14 mouse cellular contexts compared by ENCODE assay signal in genomic region chr6:54538773-54539173, GRCm38 (mm10). TPM values are rescaled to one million over a fixed set of nuclear protein-coding genes. Genes with fewer than 3 reads are reported as not detected.
A peak's percentile ranks its signal among the peaks of the same experiment; 100 is the strongest.
DNase-seq lines count a peak whose midpoint lies in the region; ATAC-seq lines count a peak whose summit lies in the region.
"Had no signal": no experiment of that assay in that cellular context is flagged by ENCODE, and none has a peak within 500 bp of the region (broad histone marks: within the 10 kb centered on the region; RNA-seq: fewer than 3 reads in every experiment).

No protein-coding gene starts in this region.

- H3K36me3 ChIP-seq in kidney, embryonic 16.5 days (ENCODE audit: insufficient read depth, low read length): no peaks in the 10 kb centered on the region
- H3K36me3 ChIP-seq: embryonic facial prominence, embryonic 15.5 days; limb, embryonic 13.5 days had no signal

- no peak overlapping the region for H3K9ac ChIP-seq in kidney, embryonic 16.5 days (replicated peaks; ENCODE audit: low read length)
- H3K9ac ChIP-seq: embryonic facial prominence, embryonic 15.5 days; limb, embryonic 13.5 days had no signal

- ATAC-seq in kidney, embryonic 16.5 days (ENCODE audit: low FRiP score, low TSS enrichment): no peak
- ATAC-seq: lung, postnatal 0 days had no signal

- 22% methylated on average over 3 of the region's 3 CpGs for WGBS in kidney, embryonic 16.5 days

- no peak overlapping the region for H3K27ac ChIP-seq in kidney, embryonic 16.5 days (ENCODE audit: low read length)
- H3K27ac ChIP-seq: embryonic facial prominence, embryonic 15.5 days; limb, embryonic 13.5 days had no signal

- H3K9me3 ChIP-seq in kidney, embryonic 16.5 days (ENCODE audit: low read length): no peaks in the 10 kb centered on the region
- H3K9me3 ChIP-seq: embryonic facial prominence, embryonic 15.5 days; limb, embryonic 13.5 days had no signal

- H3K4me1 ChIP-seq in kidney, embryonic 16.5 days (ENCODE audit: insufficient read depth, low read length): 0 out of 2 replicates have a peak, but pooled peaks cover 8% of the 10 kb centered on the region

- intact Hi-C loops in left cerebral cortex, postnatal 14 days (cut with DNase I): no loop called here
- intact Hi-C loops in gastrocnemius, postnatal 36 days (cut with DNase I): no loop called here

- no peak overlapping the region for H3K4me2 ChIP-seq in kidney, embryonic 16.5 days (replicated peaks; ENCODE audit: low read depth, low read length)
- H3K4me2 ChIP-seq: embryonic facial prominence, embryonic 15.5 days; limb, embryonic 13.5 days had no signal

- peak; percentile 41 to 64 for DNase-seq in right cerebral cortex, postnatal 10 days (ENCODE audit: low spot score in 2 of 2)
- DNase-seq in right cerebral cortex, postnatal 14 days: no peak
- peak; percentile 51 for DNase-seq in embryo, embryonic 11 days
- peak; percentile 13 to 45 for DNase-seq in left cerebral cortex, postnatal 14 days (ENCODE audit: low spot score in 2 of 2)
- no peak for DNase-seq in T-cell, adult 2 months (ENCODE audit: low spot score)
- no peak for DNase-seq in gastrocnemius, postnatal 36 days
- DNase-seq: adrenal gland, postnatal 25 days; kidney, adult 9 months had no signal

- H3K27me3 ChIP-seq in kidney, embryonic 16.5 days (ENCODE audit: insufficient read depth, low read length): no peaks in the 10 kb centered on the region
- H3K27me3 ChIP-seq: embryonic facial prominence, embryonic 15.5 days; limb, embryonic 13.5 days had no signal

- H3K4me3 ChIP-seq in kidney, embryonic 16.5 days (ENCODE audit: low read length): no peak overlapping the region
- H3K4me3 ChIP-seq: embryonic facial prominence, embryonic 15.5 days; limb, embryonic 13.5 days; myocyte had no signal

RNA-seq across cellular contexts. Expression of gene Scrn1, which starts 27.5 kb away (rescaled TPM):
- total RNA-seq in left cerebral cortex, postnatal 14 days (2021): 100 to 1,000 TPM; 163 TPM
- total RNA-seq in gastrocnemius, postnatal 36 days (2021): 1 to 10 TPM; 2.6 to 3.2 TPM
- polyA plus RNA-seq in kidney, embryonic 16.5 days (2015; fragmentation: Nextera tagmentation; extraction: Ambion mirVana): 7.7 and 8.8 TPM in 2 replicates
- total RNA-seq: granulocyte monocyte progenitor cell, adult 5-6 weeks had no signal

RNA-seq across cellular contexts. Expression of gene Plekha8, which starts 56.1 kb away (rescaled TPM):
- total RNA-seq in left cerebral cortex, postnatal 14 days (2021): 1 to 10 TPM; 8.5 to 9.4 TPM
- total RNA-seq in gastrocnemius, postnatal 36 days (2021): 1 to 10 TPM; 2.9 to 3.1 TPM
- polyA plus RNA-seq in kidney, embryonic 16.5 days (2015; fragmentation: Nextera tagmentation; extraction: Ambion mirVana): 10.4 and 10.7 TPM in 2 replicates

RNA-seq across cellular contexts. Expression of gene Fkbp14, which starts 58.3 kb away (rescaled TPM):
- 1 to 10 TPM; 8.4 to 9.7 TPM for total RNA-seq in left cerebral cortex, postnatal 14 days (2021)
- 1 to 10 TPM; 5.2 to 6.0 TPM for total RNA-seq in gastrocnemius, postnatal 36 days (2021)
- polyA plus RNA-seq in kidney, embryonic 16.5 days (2015; fragmentation: Nextera tagmentation; extraction: Ambion mirVana): 30.3 and 30.9 TPM in 2 replicates
- total RNA-seq: granulocyte monocyte progenitor cell, adult 5-6 weeks had no signal

Comparison
In these comparisons a context has a peak if more than half of its experiments do, and no peak if none do; other contexts are left out.
1. DNase-seq: peak in right cerebral cortex, postnatal 10 days (2 of 2), embryo, embryonic 11 days (single experiment) and left cerebral cortex, postnatal 14 days (2 of 2); none in right cerebral cortex, postnatal 14 days (single experiment), T-cell, adult 2 months (single experiment) and gastrocnemius, postnatal 36 days (0 of 2).
2. RNA of gene Scrn1, which starts 27.5 kb away (total RNA-seq): 163 TPM in left cerebral cortex, postnatal 14 days; 2.6 to 3.2 TPM in gastrocnemius, postnatal 36 days; every median in the first group is over 10 times any median in the second.